Mouse (Mus musculus) heart, embryonic 12.5 days (tissue): ENCODE measurements around the gene Zfp169. TPM values are rescaled to one million over a fixed set of nuclear protein-coding genes. Genes with fewer than 3 reads are reported as not detected.
"Not testable (repeated sequence)": the region's sequence is repeated elsewhere in the genome, so short reads cannot be mapped to it uniquely, and the experiment has no call there.

Experiments used
- ATAC-seq: fragments of 200-750 bp; cut with Nextera tagmentation; 2 replicates; pipeline ENCODE4 v1.8.0; 2017; ENCODE audit warnings: moderate TSS enrichment, moderate library complexity; ENCODE audit not compliant: insufficient number of reproducible peaks, low FRiP score
- H3K27ac ChIP-seq: fragments of 300-500 bp; sonication (generic); 2 replicates; pipeline ENCODE4 v1.5.1; 2016; ENCODE audit warnings: mild to moderate bottlenecking, moderate library complexity; ENCODE audit not compliant: poor library complexity, severe bottlenecking
- H3K27me3 ChIP-seq: fragments of 300-500 bp; sonication (generic); replicated peaks from 2 replicates; pipeline ENCODE4 v1.6.1; 2016; ENCODE audit warnings: mild to moderate bottlenecking, moderate library complexity
- H3K36me3 ChIP-seq: fragments of 300-500 bp; sonication (generic); 2 replicates; pipeline ENCODE4 v1.6.1; 2016; ENCODE audit warnings: mild to moderate bottlenecking, moderate library complexity
- H3K4me1 ChIP-seq: fragments of 300-500 bp; sonication (generic); replicated peaks from 2 replicates; pipeline ENCODE4 v1.6.1; 2016; ENCODE audit warnings: mild to moderate bottlenecking
- H3K4me2 ChIP-seq: fragments of 300-500 bp; sonication (generic); 2 replicates; pipeline ENCODE4 v1.6.1; 2016; ENCODE audit warnings: mild to moderate bottlenecking, moderate library complexity
- H3K4me3 ChIP-seq: fragments of 300-500 bp; sonication (generic); 2 replicates; pipeline ENCODE4 v1.5.1; 2016; ENCODE audit warnings: mild to moderate bottlenecking
- H3K9ac ChIP-seq: fragments of 300-500 bp; sonication (generic); 2 replicates; pipeline ENCODE4 v1.6.1; 2016; ENCODE audit warnings: mild to moderate bottlenecking, moderate library complexity
- H3K9me3 ChIP-seq: fragments of 300-500 bp; sonication (generic); replicated peaks from 2 replicates; pipeline ENCODE4 v1.6.1; 2016; ENCODE audit warnings: mild to moderate bottlenecking, moderate library complexity
- WGBS: fragments of 180-500 bp; shearing (Covaris S2); methylation state at CpG from one replicate; pipeline ENCODE4 v1.1.7; 2016; 5-methylcytosine and 5-hydroxymethylcytosine counted together
- polyA plus RNA-seq: library from polyadenylated mRNA; unstranded; fragments of >200 nt; fragmentation: Nextera tagmentation; extraction: Ambion mirVana; gene quantifications from 2 replicates; pipeline ENCODE4 v1.2.1, GENCODE M21; 2016

The Zfp169 gene
- polyA plus RNA-seq, 1 experiment from 2014 or later, result 4.1 TPM

GRCm38 (mm10) chr13:48545476-48546281, 32.4 kb upstream of the Zfp169 start:
- peaks cover 25% of the 10 kb centered on the region for H3K4me1 ChIP-seq
- WGBS, result under 1% methylated on average over 62 of the region's 72 CpGs
- peak overlapping the region; percentile 98 for H3K27ac ChIP-seq
- ATAC-seq, result peak; percentile 92
- no peaks in the 10 kb centered on the region for H3K9me3 ChIP-seq
- H3K4me2 ChIP-seq, result peak overlapping the region; percentile 77
- H3K9ac ChIP-seq, result peak overlapping the region; percentile 98
- H3K36me3 ChIP-seq, result no peaks in the 10 kb centered on the region
- peak overlapping the region; percentile 76 for H3K4me3 ChIP-seq
- H3K27me3 ChIP-seq, result no peaks in the 10 kb centered on the region

- 37% methylated on average over 4 of the region's 4 CpGs for WGBS
- Histone ChIP-seq H3K4me1 (peaks cover 25% of the 10 kb centered on the region), H3K4me2 (peak overlapping the region; percentile 77), H3K27me3 (no peaks in the 10 kb centered on the region), H3K36me3 (no peaks in the 10 kb centered on the region), H3K4me3 (peak overlapping the region; percentile 76), H3K27ac (peak overlapping the region; percentile 98), H3K9me3 (no peaks in the 10 kb centered on the region), H3K9ac (peak overlapping the region; percentile 98; the same call in 1 of the 2 replicates)
- ATAC-seq, result no peak
Observed at GRCm38 (mm10) chr13:48544867-48545266, 31.6 kb upstream of the Zfp169 start.

GRCm38 (mm10) chr13:48544391-48544790, 31.1 kb upstream of the Zfp169 start:
- Histone ChIP-seq H3K36me3 (no peaks in the 10 kb centered on the region), H3K4me2 (peak overlapping the region; percentile 63), H3K9me3 (no peaks in the 10 kb centered on the region), H3K27me3 (no peaks in the 10 kb centered on the region), H3K4me1 (peaks cover 24% of the 10 kb centered on the region), H3K4me3 (peak overlapping the region; percentile 76), H3K9ac (no peak overlapping the region), H3K27ac (no peak overlapping the region)
- no peak for ATAC-seq

GRCm38 (mm10) chr13:48540488-48540887, 27.2 kb upstream of the Zfp169 start:
- peaks cover 28% of the 10 kb centered on the region for H3K4me1 ChIP-seq

GRCm38 (mm10) chr13:48533441-48533840, 20.2 kb upstream of the Zfp169 start:
- H3K27ac ChIP-seq, result no peak overlapping the region
- no peak for ATAC-seq
- H3K9me3 ChIP-seq, result no peaks in the 10 kb centered on the region
- no peak overlapping the region for H3K4me3 ChIP-seq
- 82% methylated on average over 5 of the region's 5 CpGs for WGBS
- H3K4me2 ChIP-seq, result no peak overlapping the region
- H3K27me3 ChIP-seq, result no peaks in the 10 kb centered on the region
- H3K9ac ChIP-seq, result no peak overlapping the region
- no peaks in the 10 kb centered on the region for H3K4me1 ChIP-seq
- peaks cover 26% of the 10 kb centered on the region for H3K36me3 ChIP-seq

More at GRCm38 (mm10) chr13:48540488-48540887, 27.2 kb upstream of the Zfp169 start:
- Histone ChIP-seq H3K27me3 (no peaks in the 10 kb centered on the region), H3K27ac (no peak overlapping the region), H3K36me3 (peaks cover 10% of the 10 kb centered on the region), H3K4me2 (peak overlapping the region; percentile 31; the same call in 1 of the 2 replicates), H3K9ac (no peak overlapping the region), H3K9me3 (no peaks in the 10 kb centered on the region), H3K4me3 (no peak overlapping the region)
- ATAC-seq, result no peak
- 70% methylated on average over 1 of the region's 1 CpGs for WGBS

GRCm38 (mm10) chr13:48531448-48531847, 18.2 kb upstream of the Zfp169 start:
- H3K4me3 ChIP-seq, result no peak overlapping the region
- WGBS, result 74% methylated on average over 2 of the region's 2 CpGs
- no peak for ATAC-seq

GRCm38 (mm10) chr13:48530685-48531084, 17.4 kb upstream of the Zfp169 start:
- 68% methylated on average over 2 of the region's 2 CpGs for WGBS
- Histone ChIP-seq H3K9ac (no peak overlapping the region), H3K4me1 (no peaks in the 10 kb centered on the region), H3K4me2 (no peak overlapping the region), H3K27me3 (no peaks in the 10 kb centered on the region), H3K27ac (no peak overlapping the region), H3K4me3 (no peak overlapping the region), H3K36me3 (peaks cover 16% of the 10 kb centered on the region), H3K9me3 (no peaks in the 10 kb centered on the region)
- 0 out of 2 replicates have a peak, but pooled peaks have one; percentile 26 for ATAC-seq

More at GRCm38 (mm10) chr13:48531448-48531847, 18.2 kb upstream of the Zfp169 start:
- H3K27ac ChIP-seq, result no peak overlapping the region
- H3K36me3 ChIP-seq, result peaks cover 20% of the 10 kb centered on the region
- no peaks in the 10 kb centered on the region for H3K4me1 ChIP-seq
- no peaks in the 10 kb centered on the region for H3K27me3 ChIP-seq
- H3K4me2 ChIP-seq, result no peak overlapping the region
- no peak overlapping the region for H3K9ac ChIP-seq
- no peaks in the 10 kb centered on the region for H3K9me3 ChIP-seq

GRCm38 (mm10) chr13:48529028-48529427, 15.8 kb upstream of the Zfp169 start:
- Histone ChIP-seq H3K4me1 (no peaks in the 10 kb centered on the region), H3K9ac (no peak overlapping the region), H3K36me3 (peaks cover 6% of the 10 kb centered on the region), H3K27ac (no peak overlapping the region), H3K4me2 (no peak overlapping the region), H3K9me3 (no peaks in the 10 kb centered on the region), H3K4me3 (no peak overlapping the region), H3K27me3 (no peaks in the 10 kb centered on the region)
- ATAC-seq, result no peak
- WGBS, result 34% methylated on average over 2 of the region's 2 CpGs

GRCm38 (mm10) chr13:48528123-48528871, 15.0 kb upstream of the Zfp169 start:
- no peak overlapping the region for H3K4me2 ChIP-seq
- no peaks in the 10 kb centered on the region for H3K9me3 ChIP-seq
- H3K9ac ChIP-seq, result no peak overlapping the region
- peaks cover 1% of the 10 kb centered on the region for H3K36me3 ChIP-seq
- H3K27ac ChIP-seq, result no peak overlapping the region
- no peak overlapping the region for H3K4me3 ChIP-seq
- no peaks in the 10 kb centered on the region for H3K4me1 ChIP-seq
- no peaks in the 10 kb centered on the region for H3K27me3 ChIP-seq
- 51% methylated on average over 15 of the region's 15 CpGs for WGBS
- ATAC-seq, result 0 out of 2 replicates have a peak, but pooled peaks have one; percentile 52

GRCm38 (mm10) chr13:48525745-48526144, 12.5 kb upstream of the Zfp169 start:
- Histone ChIP-seq H3K4me1 (no peaks in the 10 kb centered on the region), H3K4me2 (no peak overlapping the region), H3K9ac (no peak overlapping the region), H3K4me3 (no peak overlapping the region), H3K36me3 (no peaks in the 10 kb centered on the region), H3K27ac (no peak overlapping the region), H3K9me3 (no peaks in the 10 kb centered on the region), H3K27me3 (no peaks in the 10 kb centered on the region)
- ATAC-seq, result no peak
- WGBS, result 67% methylated on average over 5 of the region's 5 CpGs

GRCm38 (mm10) chr13:48519122-48519521, 5.9 kb upstream of the Zfp169 start:
- ATAC-seq, H3K4me3 ChIP-seq, H3K4me1 ChIP-seq, H3K4me2 ChIP-seq, H3K9ac ChIP-seq, H3K9me3 ChIP-seq, H3K27ac ChIP-seq, H3K27me3 ChIP-seq, H3K36me3 ChIP-seq: not testable (repeated sequence)
